Mouse (Mus musculus): ENCODE data around the gene Deaf1.

The Deaf1 gene
- long read RNA-seq, experiment 1, transcript Deaf1-201 (12 exons, 2,135 nt), result major isoform, 5 of 13 reads
- long read RNA-seq, experiment 1, partial matches to known transcripts, result 2 of 13 reads
- long read RNA-seq, experiment 1, other reads (novel, unspliced or antisense), result 6 of 13 reads
- long read RNA-seq, experiment 2, transcript Deaf1-201 (12 exons, 2,135 nt), result major isoform, 16 of 21 reads
- long read RNA-seq, experiment 2, partial matches to known transcripts, result 2 of 21 reads
- long read RNA-seq, experiment 2, other reads (novel, unspliced or antisense), result 3 of 21 reads

GRCm38 (mm10) chr7:141327469-141328372 is at the start of gene Deaf1, which contains the start of gene Tmem80:
Deaf1 (minus strand) TSS chr7:141327690.
Tmem80 (plus strand) TSS chr7:141327739.
- intact Hi-C loops (cut with DNase I), result no loop called here

- intact Hi-C loops (cut with DNase I), result loop anchor here (5.0 kb wide), 1 partner anchor 1257 kb away; the partner anchor contains the start of genes Echs1 and Paox
Measured at GRCm38 (mm10) chr7:141374399-141374798, 46.9 kb upstream of the Deaf1 start.

- intact Hi-C loops (cut with DNase I), result loop anchor here (5.0 kb wide), 1 partner anchor 1256 kb away; the partner anchor contains the start of genes Echs1 and Paox
Measured at GRCm38 (mm10) chr7:141373611-141374010, 46.1 kb upstream of the Deaf1 start.

GRCm38 (mm10) chr7:141371942-141372595 is 44.6 kb upstream of the Deaf1 start:
- intact Hi-C loops (cut with DNase I), result loop anchor here (5.0 kb wide), 1 partner anchor 1255 kb away; the partner anchor contains the start of genes Echs1 and Paox

- intact Hi-C loops (cut with DNase I), result loop anchor here (5.0 to 10.0 kb wide), 3 partner anchors 105 to 1253 kb away; partner anchors contain the start of genes Echs1, Irf7 and Paox
Measured at GRCm38 (mm10) chr7:141369918-141370317, 42.4 kb upstream of the Deaf1 start.

GRCm38 (mm10) chr7:141367358-141367757 is 39.9 kb upstream of the Deaf1 start:
- intact Hi-C loops (cut with DNase I), result loop anchor here (10.0 kb wide), 2 partner anchors 103 to 273 kb away; partner anchors contain the start of gene Irf7

- intact Hi-C loops (cut with DNase I), result loop anchor here (10.0 kb wide), 2 partner anchors 100 to 270 kb away; partner anchors contain the start of gene Irf7
Measured at GRCm38 (mm10) chr7:141365049-141365445, 37.6 kb upstream of the Deaf1 start.

GRCm38 (mm10) chr7:141364349-141365048 is 37.0 kb upstream of the Deaf1 start:
- intact Hi-C loops (cut with DNase I), result loop anchor here (5.0 to 10.0 kb wide), 3 partner anchors 100 to 270 kb away; partner anchors contain the start of genes Irf7 and Phrf1

GRCm38 (mm10) chr7:141363752-141364125 is 36.2 kb upstream of the Deaf1 start:
- intact Hi-C loops (cut with DNase I), result loop anchor here (5.0 to 10.0 kb wide), 3 partner anchors 99 to 269 kb away; partner anchors contain the start of genes Irf7 and Phrf1

GRCm38 (mm10) chr7:141363106-141363751 is 35.7 kb upstream of the Deaf1 start:
- intact Hi-C loops (cut with DNase I), result loop anchor here (5.0 to 10.0 kb wide), 3 partner anchors 98 to 268 kb away; partner anchors contain the start of genes Irf7 and Phrf1

GRCm38 (mm10) chr7:141361510-141361909 is 34.0 kb upstream of the Deaf1 start:
- intact Hi-C loops (cut with DNase I), result loop anchor here (5.0 to 10.0 kb wide), 3 partner anchors 97 to 267 kb away; partner anchors contain the start of genes Irf7 and Phrf1

GRCm38 (mm10) chr7:141356971-141357370 is 29.5 kb upstream of the Deaf1 start:
- intact Hi-C loops (cut with DNase I), result no loop called here

- intact Hi-C loops (cut with DNase I), result no loop called here
Measured at GRCm38 (mm10) chr7:141355626-141356326, 28.3 kb upstream of the Deaf1 start.

- intact Hi-C loops (cut with DNase I), result no loop called here
Measured at GRCm38 (mm10) chr7:141355051-141355450, 27.6 kb upstream of the Deaf1 start.

GRCm38 (mm10) chr7:141351061-141351460 is 23.6 kb upstream of the Deaf1 start:
- intact Hi-C loops (cut with DNase I), result no loop called here

- intact Hi-C loops (cut with DNase I), result no loop called here
Measured at GRCm38 (mm10) chr7:141344787-141345186, 17.3 kb upstream of the Deaf1 start.

- intact Hi-C loops (cut with DNase I), result no loop called here
Measured at GRCm38 (mm10) chr7:141343696-141344095, 16.2 kb upstream of the Deaf1 start.

GRCm38 (mm10) chr7:141343230-141343629 is 15.7 kb upstream of the Deaf1 start:
- intact Hi-C loops (cut with DNase I), result no loop called here

- intact Hi-C loops (cut with DNase I), result no loop called here
Measured at GRCm38 (mm10) chr7:141341689-141342226, 14.3 kb upstream of the Deaf1 start.
